Mouse (Mus musculus) ES-E14 (cell line): ENCODE results near the gene Hdac11. TPM values are rescaled to one million over a fixed set of nuclear protein-coding genes. Genes with fewer than 3 reads are reported as not detected.
A peak's percentile ranks its signal among the peaks of the same experiment; 100 is the strongest.

Source experiments
- DNase-seq: peaks from one replicate; pipeline ENCODE4 v3.0.0-alpha.2; 2013; ENCODE audit warnings: low read depth, low spot score
- H3K27ac ChIP-seq: 2 replicates; pipeline ENCODE4 v1.5.1; 2012; ENCODE audit warnings: low read depth, mild to moderate bottlenecking, low read length, moderate library complexity, mixed read lengths; ENCODE audit not compliant: poor library complexity, insufficient read depth, severe bottlenecking
- H3K36me3 ChIP-seq: 2 replicates; pipeline ENCODE4 v1.6.1; 2012; ENCODE audit warnings: mild to moderate bottlenecking, low read length, moderate library complexity, mixed read lengths; ENCODE audit not compliant: control insufficient read depth, poor library complexity, insufficient read depth, severe bottlenecking
- H3K4me1 ChIP-seq, 2 experiments: fragments of 150-350 bp in 1 of 2; sonication (generic) in 1 of 2; 2 replicates each; pipeline ENCODE4 v1.6.1; 2012; ENCODE audit warnings: low read length in 2 of 2, mild to moderate bottlenecking in 1 of 2, mixed read lengths in 1 of 2; ENCODE audit not compliant: control insufficient read depth in 2 of 2, insufficient read depth in 2 of 2, poor library complexity in 1 of 2
- H3K4me3 ChIP-seq, 2 experiments: fragments of 150-350 bp in 1 of 2; sonication (generic) in 1 of 2; 2 replicates each; pipeline ENCODE4 v1.5.1; 2012; ENCODE audit warnings: low read length in 2 of 2, low read depth in 1 of 2, mild to moderate bottlenecking in 1 of 2, mixed read lengths in 1 of 2; ENCODE audit not compliant: insufficient read depth in 1 of 2, poor library complexity in 1 of 2, severe bottlenecking in 1 of 2
- H3K9ac ChIP-seq: 2 replicates; pipeline ENCODE4 v1.6.1; 2012; ENCODE audit warnings: low read depth, mild to moderate bottlenecking, low read length, mixed read lengths; ENCODE audit not compliant: poor library complexity, insufficient read depth, severe bottlenecking
- H3K9me3 ChIP-seq: fragments of 150-350 bp; sonication (generic); 2 replicates; pipeline ENCODE4 v1.6.1; 2012; ENCODE audit warnings: low read depth, mild to moderate bottlenecking, low read length; ENCODE audit not compliant: control insufficient read depth, insufficient read depth
- CHD2 ChIP-seq: IDR thresholded peaks from 2 replicates; pipeline ENCODE4 v1.6.1; 2014; ENCODE audit warnings: mild to moderate bottlenecking, low read depth, low read length, inconsistent platforms
- HCFC1 ChIP-seq: IDR thresholded peaks from 2 replicates; pipeline ENCODE4 v1.6.1; 2012; ENCODE audit warnings: low read length, inconsistent platforms, borderline replicate concordance; ENCODE audit not compliant: insufficient read depth
- MAFK ChIP-seq: IDR thresholded peaks from 2 replicates; pipeline ENCODE4 v1.6.1; 2014; ENCODE audit warnings: mild to moderate bottlenecking, low read depth, low read length, inconsistent platforms; ENCODE audit not compliant: insufficient read depth
- ZC3H11A ChIP-seq: IDR thresholded peaks from 2 replicates; pipeline ENCODE4 v1.6.1; 2012; ENCODE audit warnings: low read depth, mild to moderate bottlenecking, inconsistent platforms, low read length, borderline replicate concordance
- ZNF384 ChIP-seq: IDR thresholded peaks from 2 replicates; pipeline ENCODE4 v1.6.1; 2012; ENCODE audit warnings: low read depth, low read length, inconsistent platforms
- in situ Hi-C, 2 experiments: fragments of 600-800 bp; cut with MboI; formaldehyde crosslinking; loops; one replicate each; pipeline ENCODE4 v1.15.1; 2025; ENCODE audit warnings: low sequenced_read_pairs in 2 of 2, inconsistent platforms in 1 of 2; ENCODE audit not compliant: unreplicated experiment in 2 of 2
- total RNA-seq: library from RNA; depleted of rRNA; stranded (reverse); fragments of 300-350 nt; gene quantifications from 2 replicates; pipeline ENCODE4 v1.2.3, GENCODE M21; 2012

Gene Hdac11
- total RNA-seq, 1 experiment = 2.6 TPM

GRCm38 (mm10) chr6:91164584-91164983 is 8.1 kb downstream of the Hdac11 start:
- Histone ChIP-seq H3K9me3 (no peaks in the 10 kb centered on the region), H3K4me1 (no peaks in the 10 kb centered on the region), H3K36me3 (no peaks in the 10 kb centered on the region; the same call in 1 of the 2 replicates), H3K9ac (no peak overlapping the region), H3K4me3 (no peak overlapping the region), H3K27ac (no peak overlapping the region)
- no peak for DNase-seq
- in situ Hi-C loops = loop anchor here (10.0 to 25.0 kb wide), 2 partner anchors 90 to 98 kb away; no protein-coding TSS in a partner anchor
- TF ChIP-seq CHD2 (no peak), ZNF384 (no peak), MAFK (no peak), HCFC1 (no peak), ZC3H11A (no peak)

GRCm38 (mm10) chr6:91165210-91165609 is 8.7 kb downstream of the Hdac11 start:
- in situ Hi-C loops = loop anchor here (5.0 to 25.0 kb wide), 3 partner anchors 90 to 117 kb away; no protein-coding TSS in a partner anchor
- Histone ChIP-seq H3K27ac (no peak overlapping the region), H3K4me1 (no peaks in the 10 kb centered on the region), H3K4me3 (no peak overlapping the region), H3K9me3 (no peaks in the 10 kb centered on the region), H3K36me3 (no peaks in the 10 kb centered on the region; the same call in 1 of the 2 replicates), H3K9ac (no peak overlapping the region)
- DNase-seq = no peak
- peak; percentile 58; the same call in 1 of the 2 replicates for TF ChIP-seq ZC3H11A
- TF ChIP-seq HCFC1 = no peak

GRCm38 (mm10) chr6:91167828-91168227 is 11.4 kb downstream of the Hdac11 start:
- Histone ChIP-seq H3K36me3 (no peaks in the 10 kb centered on the region; the same call in 1 of the 2 replicates), H3K9me3 (no peaks in the 10 kb centered on the region), H3K9ac (no peak overlapping the region), H3K4me3 (no peak overlapping the region), H3K4me1 (no peaks in the 10 kb centered on the region), H3K27ac (no peak overlapping the region; the same call in 1 of the 2 replicates)
- no peak for DNase-seq
- no peak for TF ChIP-seq MAFK
- TF ChIP-seq ZNF384 = no peak
- TF ChIP-seq ZC3H11A = no peak
- no peak for TF ChIP-seq HCFC1
- TF ChIP-seq CHD2 = no peak
- in situ Hi-C loops = loop anchor here (5.0 to 25.0 kb wide), 3 partner anchors 87 to 114 kb away; no protein-coding TSS in a partner anchor

GRCm38 (mm10) chr6:91169129-91169528 is 12.7 kb downstream of the Hdac11 start:
- Histone ChIP-seq H3K4me3 (no peak overlapping the region), H3K9me3 (no peaks in the 10 kb centered on the region), H3K36me3 (no peaks in the 10 kb centered on the region; the same call in 1 of the 2 replicates), H3K27ac (no peak overlapping the region), H3K4me1 (no peaks in the 10 kb centered on the region), H3K9ac (no peak overlapping the region)
- in situ Hi-C loops = loop anchor here (5.0 to 25.0 kb wide), 3 partner anchors 86 to 113 kb away; no protein-coding TSS in a partner anchor
- DNase-seq = no peak
- no peak for TF ChIP-seq HCFC1
- TF ChIP-seq ZC3H11A = no peak

GRCm38 (mm10) chr6:91171396-91171895 is 15.0 kb downstream of the Hdac11 start:
- TF ChIP-seq MAFK (no peak), ZNF384 (no peak), CHD2 (no peak), HCFC1 (no peak), ZC3H11A (no peak)
- Histone ChIP-seq H3K4me1 (no peaks in the 10 kb centered on the region), H3K27ac (no peak overlapping the region), H3K9me3 (no peaks in the 10 kb centered on the region), H3K36me3 (no peaks in the 10 kb centered on the region; the same call in 1 of the 2 replicates), H3K4me3 (no peak overlapping the region), H3K9ac (no peak overlapping the region)
- in situ Hi-C loops = loop anchor here (10.0 to 25.0 kb wide), 2 partner anchors 91 to 243 kb away; partner anchors contain the start of gene Wnt7a (in 1 of the 2)
- no peak for DNase-seq
